Mouse (Mus musculus): Measurements from ENCODE around the gene Ppp1r12c.

GRCm38 (mm10) chr7:4501558-4502397, at the start of gene Ppp1r12c:
- no peak for TF ChIP-seq CTCF (IDR thresholded peaks at IDR 0.05; ENCODE audit: low read depth)
- TF ChIP-seq EP300 (IDR thresholded peaks at IDR 0.05; ENCODE audit: low read depth): no peak
